Mouse (Mus musculus) heart, adult 18-20 months (tissue): ENCODE measurements around the gene Hoxc6. TPM values are rescaled to one million over a fixed set of nuclear protein-coding genes. Genes with fewer than 3 reads are reported as not detected.
A peak's percentile ranks its signal among the peaks of the same experiment; 100 is the strongest.

Source experiments
- DNase-seq, 2 experiments: peaks; one replicate each; pipeline ENCODE4 v3.0.0; 2021 to 2022; ENCODE audit warnings: mixed read lengths in 1 of 2
- total RNA-seq, 2 experiments: library from RNA; stranded (reverse); gene quantifications; 2 replicates each; pipeline ENCODE4 v1.2.3; 2021

Gene Hoxc6
- total RNA-seq, 2 experiments from 2014 or later = 0.18 TPM; not detected in 1

DNA sequence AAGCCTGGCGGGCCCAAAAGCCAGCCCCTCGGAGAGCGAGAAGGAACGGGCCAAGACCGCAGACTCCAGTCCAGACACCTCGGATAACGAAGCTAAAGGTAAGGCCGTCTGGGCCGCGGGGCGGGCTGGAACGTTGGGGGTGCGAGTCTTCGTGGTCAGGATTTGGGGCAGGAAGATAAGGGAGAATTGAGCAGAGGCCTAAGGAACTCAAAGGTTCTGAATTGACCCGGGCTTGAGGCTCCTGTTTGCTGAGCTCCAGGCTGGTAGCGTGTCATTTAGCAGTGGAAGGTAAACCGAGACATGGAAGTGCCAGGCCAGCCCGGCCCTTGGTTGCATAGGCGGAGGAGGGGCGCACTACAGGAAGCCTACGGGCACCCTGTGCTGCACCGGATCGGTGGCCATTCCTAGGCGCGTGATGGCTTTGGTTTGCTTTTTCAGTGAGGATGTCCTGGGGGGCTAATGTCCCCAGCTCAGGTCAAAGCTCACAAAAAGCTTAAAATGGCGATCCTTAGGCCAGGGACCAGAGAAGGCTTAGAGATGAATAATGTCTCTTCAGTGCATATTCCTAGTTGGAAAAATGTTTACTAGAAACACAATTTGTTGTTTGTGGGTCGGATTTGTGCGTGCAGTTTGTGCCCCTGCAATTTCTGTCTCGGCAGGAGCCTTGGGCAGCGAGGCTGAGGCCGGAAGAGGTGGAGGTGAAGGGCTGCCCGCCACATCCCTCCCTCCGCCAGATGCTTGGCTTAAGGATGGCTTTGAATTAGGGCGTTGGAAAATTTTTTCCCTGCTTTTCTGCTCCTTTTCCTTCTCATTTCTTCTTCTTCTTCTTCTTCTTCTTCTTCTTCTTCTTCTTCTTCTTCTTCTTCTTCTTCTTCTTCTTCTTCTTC is 30.3 kb upstream of the Hoxc6 start:
- DNase-seq = no peak

DNA sequence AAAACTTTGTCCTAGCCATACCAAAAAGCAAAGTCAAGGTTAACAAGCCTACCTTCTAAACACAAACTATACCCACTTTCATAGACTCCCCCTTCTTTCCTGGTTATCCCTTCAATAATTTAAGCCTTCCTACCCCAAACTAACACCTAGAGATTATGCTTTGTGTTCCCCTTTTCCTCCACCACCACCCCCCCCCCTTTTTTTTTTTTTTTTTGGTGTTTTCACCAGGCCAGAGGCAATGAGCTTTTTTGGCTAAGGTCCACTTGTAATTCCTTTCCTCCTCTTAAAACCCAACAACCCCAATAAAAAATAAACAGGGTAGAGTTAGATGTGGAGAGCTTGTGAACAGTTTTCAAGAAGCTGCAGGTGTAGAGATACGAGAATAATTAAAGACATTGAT is 28.8 kb upstream of the Hoxc6 start:
- DNase-seq = no peak

DNA sequence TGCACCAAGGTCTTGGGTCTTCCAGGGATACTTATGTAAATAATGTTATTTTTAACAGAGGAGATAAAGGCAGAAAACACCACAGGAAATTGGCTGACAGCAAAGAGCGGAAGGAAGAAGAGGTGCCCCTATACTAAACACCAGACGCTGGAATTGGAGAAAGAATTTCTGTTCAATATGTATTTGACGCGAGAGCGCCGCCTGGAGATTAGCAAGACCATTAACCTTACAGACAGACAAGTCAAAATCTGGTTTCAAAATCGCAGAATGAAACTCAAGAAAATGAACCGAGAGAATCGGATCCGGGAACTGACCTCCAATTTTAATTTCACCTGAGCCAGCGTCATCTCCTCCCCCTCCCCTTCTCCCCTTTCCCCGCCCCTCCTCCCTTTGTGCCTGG is 27.3 kb upstream of the Hoxc6 start:
- DNase-seq = no peak

GRCm38 (mm10) chr15:102972254-102972653 is 25.8 kb upstream of the Hoxc6 start:
- DNase-seq = no peak

DNA sequence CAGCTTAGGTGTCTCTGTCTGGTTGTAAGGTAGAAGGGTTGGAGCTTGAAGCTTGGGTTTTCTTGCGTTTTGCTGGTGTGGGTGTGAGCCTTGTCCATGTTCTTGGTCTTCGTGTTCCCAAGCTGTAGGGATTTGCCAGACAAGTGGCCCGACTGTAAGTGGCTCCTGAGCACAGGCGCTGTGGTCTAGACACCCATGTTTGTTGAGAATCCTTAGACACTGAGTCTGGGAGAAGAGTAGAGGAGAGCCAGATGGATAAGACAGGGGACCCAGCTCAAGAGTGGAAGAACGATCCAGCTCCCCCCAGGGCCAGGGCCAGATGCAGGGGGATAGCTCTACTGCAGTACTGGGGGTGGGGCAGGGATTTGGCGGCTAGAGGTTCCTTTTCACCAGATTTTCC is 25.3 kb upstream of the Hoxc6 start:
- no peak for DNase-seq

DNA sequence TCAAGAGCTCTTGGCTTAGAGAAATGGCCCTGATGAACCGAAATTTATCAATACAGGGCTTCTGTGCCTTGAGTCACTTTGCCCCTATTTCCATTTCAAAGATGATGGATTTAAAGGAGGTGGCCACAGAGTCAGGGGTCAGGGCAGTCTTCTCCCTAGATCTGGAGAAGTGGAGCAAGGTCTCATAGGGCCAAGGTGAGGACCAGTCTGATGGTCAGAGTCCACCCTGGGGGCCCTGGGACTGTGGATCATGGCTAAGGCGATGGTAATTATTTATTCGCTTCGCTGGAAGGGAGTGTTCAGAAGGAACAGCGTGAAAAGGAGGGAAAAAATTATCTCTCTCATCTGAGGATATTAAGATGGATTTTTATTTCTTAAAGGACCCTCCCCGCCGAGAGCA is 23.0 kb upstream of the Hoxc6 start:
- no peak for DNase-seq

GRCm38 (mm10) chr15:102975688-102976111 is 22.4 kb upstream of the Hoxc6 start:
- DNase-seq = no peak

DNA sequence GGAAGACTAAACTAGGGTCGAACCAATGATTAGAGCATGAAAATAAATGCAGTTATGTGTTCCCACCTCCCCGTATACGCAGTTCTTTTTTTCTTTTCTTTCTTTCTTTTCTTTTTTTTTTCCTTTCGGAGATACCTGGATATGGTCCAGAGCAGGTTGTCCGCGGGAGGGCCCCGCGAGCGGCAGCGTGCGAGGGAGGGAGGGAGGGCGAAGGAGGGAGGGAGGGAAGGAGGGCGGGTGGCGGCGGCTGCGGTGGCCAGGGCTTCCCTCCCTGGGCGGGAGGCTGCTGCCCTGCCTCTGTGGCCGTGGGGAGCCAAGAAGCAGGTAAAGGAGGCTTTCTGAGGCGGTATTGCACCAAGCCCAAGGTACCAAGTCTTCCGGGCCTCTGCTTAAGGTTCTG is 21.9 kb upstream of the Hoxc6 start, which contains the start of gene Hoxc9:
TSS of gene Hoxc9 (plus strand) at position 269 of the 400 bp plus-strand sequence.
- no peak for DNase-seq

GRCm38 (mm10) chr15:102976631-102977422 is 21.2 kb upstream of the Hoxc6 start:
- DNase-seq = no peak

DNA sequence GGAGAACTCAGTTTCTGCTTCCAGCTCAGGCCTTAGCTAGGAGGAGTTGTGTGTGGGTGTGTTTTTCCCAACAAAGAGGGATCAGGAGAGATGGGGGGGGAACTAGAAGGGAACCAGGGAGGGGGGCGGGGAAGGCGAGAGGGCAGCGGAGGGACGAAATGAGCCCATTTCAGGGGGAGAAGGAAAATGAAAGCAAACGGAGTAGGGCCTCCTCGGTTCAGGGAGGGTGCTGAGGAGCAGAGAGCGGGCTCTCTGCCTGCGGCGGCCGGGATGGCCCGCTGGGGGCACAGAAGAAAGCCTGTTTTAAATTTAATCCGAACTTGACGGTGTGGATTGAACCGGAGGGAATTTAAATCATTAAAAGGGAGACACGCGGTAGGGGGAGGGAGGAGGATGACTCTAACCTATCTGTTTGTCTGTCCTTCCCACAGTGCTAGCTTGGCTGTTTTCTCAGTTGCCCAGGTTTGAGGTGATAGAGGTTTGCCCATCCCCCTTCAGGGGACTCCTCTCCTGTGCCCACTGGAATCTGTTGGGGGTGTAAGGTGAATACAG is 20.6 kb upstream of the Hoxc6 start:
- DNase-seq = no peak

- no peak for DNase-seq
These were observed 19.2 kb upstream of the Hoxc6 start for GRCm38 (mm10) chr15:102978615-102979515.

GRCm38 (mm10) chr15:102979936-102980335 is 18.1 kb upstream of the Hoxc6 start:
- DNase-seq = no peak

- no peak for DNase-seq
These were observed 17.7 kb upstream of the Hoxc6 start for GRCm38 (mm10) chr15:102980352-102980751.

DNA sequence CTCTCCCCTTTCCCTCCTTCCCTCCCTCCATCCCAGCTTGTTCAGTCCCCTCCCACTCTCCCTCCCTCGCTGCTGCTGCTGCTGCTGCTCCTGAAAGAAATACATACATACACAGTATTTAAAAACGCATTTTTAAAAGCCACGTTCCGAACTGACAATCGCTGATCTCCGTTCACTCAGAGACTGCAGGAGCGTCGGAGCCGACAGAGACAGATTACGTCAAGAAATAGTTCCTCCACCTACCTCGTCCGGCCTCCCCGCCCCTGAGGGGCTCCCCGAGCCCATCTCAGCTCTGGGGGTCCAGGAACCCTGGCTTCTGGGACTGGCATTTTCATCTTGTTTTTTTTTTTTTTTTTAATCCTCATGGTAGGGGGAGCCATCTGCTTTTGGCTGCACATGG is 17.1 kb upstream of the Hoxc6 start:
- DNase-seq = no peak

DNA sequence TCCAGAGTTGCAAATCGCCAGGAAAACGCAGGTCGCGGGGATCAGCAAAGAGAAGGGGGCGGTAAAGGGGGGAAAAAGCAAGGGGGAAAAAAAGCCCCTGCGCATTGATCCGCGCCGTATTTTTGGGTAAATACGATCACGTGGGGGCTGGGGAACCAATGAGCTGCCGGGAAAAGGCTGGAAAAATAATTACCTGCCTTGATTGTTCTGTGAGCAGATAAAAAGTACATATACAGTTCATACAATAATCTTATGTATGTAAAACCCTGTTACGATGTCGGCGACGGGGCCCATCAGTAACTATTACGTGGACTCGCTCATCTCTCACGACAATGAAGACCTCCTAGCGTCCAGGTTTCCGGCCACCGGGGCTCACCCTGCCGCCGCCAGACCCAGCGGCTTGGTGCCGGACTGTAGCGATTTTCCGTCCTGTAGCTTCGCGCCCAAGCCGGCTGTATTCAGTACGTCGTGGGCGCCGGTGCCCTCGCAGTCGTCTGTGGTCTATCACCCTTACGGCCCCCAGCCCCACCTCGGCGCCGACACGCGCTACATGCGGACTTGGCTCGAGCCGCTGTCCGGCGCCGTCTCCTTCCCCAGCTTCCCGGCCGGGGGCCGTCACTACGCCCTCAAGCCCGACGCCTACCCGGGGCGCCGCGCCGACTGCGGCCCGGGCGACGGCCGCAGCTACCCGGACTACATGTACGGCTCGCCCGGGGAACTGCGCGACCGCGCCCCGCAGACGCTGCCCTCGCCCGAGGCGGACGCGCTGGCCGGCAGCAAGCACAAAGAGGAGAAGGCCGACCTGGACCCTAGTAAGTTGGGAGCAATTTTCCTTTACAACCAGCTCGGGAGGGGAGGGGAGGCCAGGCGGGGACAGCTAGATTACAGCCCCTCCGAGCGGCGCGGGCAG is 16.4 kb upstream of the Hoxc6 start:
- DNase-seq = no peak

DNA sequence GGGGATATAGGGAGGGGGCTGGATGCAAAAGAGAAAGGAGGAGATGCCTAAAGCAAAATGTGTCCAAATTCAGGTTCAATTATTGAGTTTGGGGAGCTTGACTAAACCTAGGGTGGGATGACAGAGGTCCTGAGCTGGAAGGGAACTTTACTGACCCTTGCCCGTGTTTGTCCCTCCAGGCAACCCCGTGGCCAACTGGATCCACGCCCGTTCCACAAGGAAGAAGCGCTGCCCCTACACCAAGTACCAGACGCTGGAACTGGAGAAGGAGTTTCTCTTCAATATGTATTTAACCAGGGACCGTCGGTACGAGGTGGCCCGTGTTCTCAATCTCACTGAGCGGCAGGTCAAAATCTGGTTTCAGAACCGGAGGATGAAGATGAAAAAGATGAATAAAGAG is 14.3 kb upstream of the Hoxc6 start:
- DNase-seq = no peak

DNA sequence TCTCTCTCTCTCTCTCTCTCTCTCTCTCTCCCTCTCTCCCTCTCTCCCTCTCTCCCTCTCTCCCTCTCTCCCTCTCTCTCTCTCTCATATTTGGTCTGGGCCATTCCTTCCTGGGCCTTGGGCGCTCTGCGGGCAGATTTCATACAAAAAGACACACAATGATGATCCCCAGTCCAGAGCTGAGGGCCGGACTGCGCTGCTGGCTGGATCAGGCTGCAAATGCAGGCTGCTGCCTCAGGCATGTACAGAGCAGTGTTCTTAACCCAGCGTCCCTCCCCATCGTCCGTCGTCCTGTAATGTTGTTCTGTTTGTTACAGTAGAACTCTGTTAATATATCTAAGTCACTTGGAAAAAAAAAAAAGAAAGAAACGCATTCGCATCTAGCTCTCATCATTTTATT is 13.5 kb upstream of the Hoxc6 start:
- no peak for DNase-seq

DNA sequence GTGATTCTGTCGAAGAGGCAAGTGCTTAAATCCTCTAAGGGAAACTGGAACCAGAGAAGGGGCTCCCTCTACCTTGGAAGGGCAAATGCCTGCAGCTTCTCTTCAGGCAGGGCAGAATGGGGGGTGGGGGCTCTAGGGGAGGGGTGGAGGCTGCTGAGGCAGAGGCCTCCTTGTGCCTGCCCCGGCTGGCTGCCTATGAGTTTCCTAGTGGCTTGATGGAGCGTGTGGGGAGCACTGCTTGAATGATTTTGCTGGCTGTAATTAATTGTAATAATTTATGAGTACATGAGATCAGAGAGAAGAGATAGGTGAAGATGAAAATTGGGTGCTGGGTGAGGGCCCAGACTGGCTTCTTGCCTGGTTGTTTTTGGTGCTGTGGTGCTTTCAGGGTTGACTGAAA is 13.1 kb upstream of the Hoxc6 start:
- no peak for DNase-seq

GRCm38 (mm10) chr15:102987124-102987833 is 10.8 kb upstream of the Hoxc6 start:
- peak; percentile 89 to 98 for DNase-seq

- no peak for DNase-seq
These were observed 10.0 kb upstream of the Hoxc6 start for GRCm38 (mm10) chr15:102988078-102988477.
